Mouse (Mus musculus): ENCODE data around the gene Pik3r6.

Pik3r6 gene

DNA sequence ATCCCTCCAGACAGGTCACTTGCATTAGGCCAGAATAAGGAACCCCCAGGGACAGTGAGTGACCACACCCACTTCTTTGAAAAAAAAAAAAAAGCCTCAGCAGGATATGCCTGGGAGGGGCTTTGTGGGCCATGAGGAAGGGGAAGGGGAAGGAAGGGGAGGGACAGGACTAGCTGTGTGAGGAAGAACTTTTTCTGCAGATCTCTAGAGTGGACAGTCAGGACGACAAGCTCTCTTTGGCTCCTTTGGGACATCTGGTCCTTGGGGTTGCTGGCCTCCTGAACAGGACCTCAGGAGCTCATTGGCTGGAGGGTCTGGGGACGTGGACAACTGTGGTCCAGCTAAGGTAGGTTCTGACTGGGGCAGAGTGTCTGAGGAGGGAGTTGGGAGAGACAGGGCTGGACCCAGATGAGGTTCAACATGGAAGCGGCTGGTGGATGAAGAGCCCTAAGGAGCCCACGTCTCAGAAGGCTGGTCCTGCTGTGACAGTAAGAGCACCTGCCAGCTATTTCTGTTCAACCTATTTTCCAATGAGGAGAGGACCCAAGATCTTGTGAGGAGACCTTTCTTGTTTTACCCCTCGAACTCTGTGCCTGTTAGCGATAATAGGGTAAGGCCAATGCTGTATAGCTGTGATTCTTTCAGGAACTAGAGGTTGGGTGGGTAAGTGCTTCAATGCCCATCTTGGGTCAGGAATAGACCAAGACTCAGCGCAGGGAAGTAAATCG, at the start of gene Pik3r6:
Gene Pik3r6, plus strand, starts transcription at position 118 of the 728 bp plus-strand sequence.
- DNase-seq: no peak

- DNase-seq: no peak
Observed at GRCm38 (mm10) chr11:68453301-68453700, 49.5 kb upstream of the Pik3r6 start.

GRCm38 (mm10) chr11:68458086-68458485, 44.7 kb upstream of the Pik3r6 start:
- DNase-seq: no peak

DNA sequence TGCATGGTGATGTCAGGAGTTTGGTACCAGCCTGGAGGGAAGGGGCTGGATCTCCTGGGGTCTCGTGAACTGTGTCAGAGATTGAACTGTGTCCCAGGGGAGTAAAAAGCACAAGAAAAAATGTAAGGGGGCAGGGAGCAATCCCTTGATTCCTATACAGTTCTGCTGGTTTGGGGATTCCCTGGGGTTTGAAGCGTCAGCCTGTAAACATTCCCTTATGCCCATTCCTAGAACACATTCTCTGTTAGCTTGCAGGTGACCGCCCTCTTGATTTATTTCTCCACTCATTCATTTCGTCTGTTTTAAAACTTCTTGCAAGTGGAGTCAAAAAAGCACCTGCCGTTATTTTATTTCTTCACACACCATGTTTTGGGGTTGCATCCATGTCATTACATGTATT, 43.8 kb upstream of the Pik3r6 start:
- DNase-seq: no peak

GRCm38 (mm10) chr11:68459486-68459885, 43.3 kb upstream of the Pik3r6 start:
- DNase-seq: no peak

GRCm38 (mm10) chr11:68462716-68463115, 40.1 kb upstream of the Pik3r6 start:
- DNase-seq: peak; percentile 62 to 75

- DNase-seq: no peak
Observed at GRCm38 (mm10) chr11:68464260-68464659, 38.6 kb upstream of the Pik3r6 start.

DNA sequence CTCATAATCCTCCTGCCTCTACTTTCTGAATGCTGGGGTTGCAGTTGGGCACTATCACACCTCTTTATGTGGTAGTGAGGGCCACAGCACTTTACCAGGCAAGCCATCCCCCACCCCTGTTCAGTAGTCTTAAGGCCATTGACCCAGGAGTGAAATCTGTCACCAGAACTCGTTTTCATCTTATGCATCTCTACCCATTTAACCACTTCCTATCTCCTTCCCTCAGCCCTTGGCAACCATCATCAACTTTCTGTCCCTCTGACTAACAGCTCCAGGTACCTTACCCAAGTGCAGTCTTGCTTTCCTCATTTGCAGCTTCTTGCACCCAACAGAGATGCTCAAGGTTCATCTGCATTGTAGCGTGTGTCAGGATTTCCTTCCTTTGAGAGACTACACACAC, 37.7 kb upstream of the Pik3r6 start:
- DNase-seq: no peak

- no peak for DNase-seq
Observed at GRCm38 (mm10) chr11:68467441-68467840, 35.4 kb upstream of the Pik3r6 start.

DNA sequence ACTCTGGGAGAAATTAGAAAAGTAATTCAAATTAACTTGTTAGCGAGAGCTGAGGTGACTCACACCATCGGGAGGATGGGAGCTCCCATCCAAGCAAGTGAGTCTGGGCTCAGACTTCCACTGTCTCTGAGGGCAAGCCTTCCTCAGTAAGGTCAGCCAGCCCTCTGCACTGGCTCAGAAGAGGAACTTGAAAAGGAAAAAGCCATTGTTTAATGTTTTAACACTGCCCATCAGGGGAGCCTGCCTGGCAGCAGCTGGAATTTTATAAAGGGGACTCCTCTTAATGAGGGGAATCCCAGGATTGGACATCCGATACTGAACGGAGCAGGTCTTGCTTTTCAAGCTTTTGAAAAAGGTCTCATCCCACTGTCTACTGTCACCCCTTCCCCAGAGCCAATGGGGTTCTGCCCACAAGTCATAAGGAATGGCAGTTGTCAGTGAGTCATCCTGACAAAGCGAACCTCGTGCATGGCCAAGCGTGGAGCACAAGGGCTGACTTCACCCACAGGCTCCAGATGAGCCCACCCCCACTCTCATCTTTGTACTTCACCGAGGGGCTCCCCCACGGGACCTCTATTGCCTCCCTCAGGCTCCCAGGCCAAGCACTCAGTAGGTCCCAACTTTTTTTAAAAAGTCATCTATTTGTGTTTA, 34.7 kb upstream of the Pik3r6 start:
- no peak for DNase-seq

DNA sequence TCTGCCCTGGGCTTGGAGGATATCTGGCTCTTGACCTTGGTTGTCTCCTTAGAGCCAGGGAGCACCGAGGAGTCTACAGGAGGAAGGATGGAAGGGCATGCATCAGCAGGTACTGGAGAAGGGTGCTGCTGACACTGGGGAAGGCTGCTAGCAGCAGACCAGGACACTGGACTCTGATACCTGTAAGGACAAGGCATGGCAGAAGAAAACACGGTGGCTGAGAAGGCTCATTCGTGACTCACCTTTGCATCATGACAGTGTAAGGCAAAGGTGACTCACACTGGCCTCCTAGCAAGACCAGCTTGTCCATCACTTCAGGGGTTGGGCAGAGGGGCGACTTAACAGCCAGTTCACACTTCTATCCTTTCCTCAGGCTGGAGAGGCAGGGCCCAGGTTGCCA, 33.9 kb upstream of the Pik3r6 start:
- DNase-seq: no peak

- no peak for DNase-seq
Observed at GRCm38 (mm10) chr11:68472162-68472849, 30.5 kb upstream of the Pik3r6 start.

DNA sequence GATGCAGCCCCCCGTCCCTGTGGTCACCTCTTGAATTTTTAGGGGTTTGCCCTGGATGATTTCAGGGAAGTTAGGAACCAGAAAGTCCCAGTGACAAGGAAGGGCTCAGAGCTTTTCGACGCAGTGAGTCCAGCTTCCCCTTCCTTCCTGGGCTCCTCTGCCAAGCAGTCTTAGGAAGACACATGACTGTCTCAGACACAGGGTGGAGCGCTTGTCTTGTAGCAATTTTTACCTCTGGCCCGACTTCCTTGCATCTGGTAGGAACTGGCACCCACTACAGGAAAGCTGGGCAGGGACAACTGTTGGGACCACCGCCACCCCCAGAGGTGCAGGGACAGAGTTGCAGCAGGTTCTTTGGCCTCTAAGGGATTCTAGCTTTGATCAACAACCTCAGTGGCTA, 28.2 kb upstream of the Pik3r6 start:
- no peak for DNase-seq

- no peak for DNase-seq
Observed at GRCm38 (mm10) chr11:68475676-68476075, 27.1 kb upstream of the Pik3r6 start.

DNA sequence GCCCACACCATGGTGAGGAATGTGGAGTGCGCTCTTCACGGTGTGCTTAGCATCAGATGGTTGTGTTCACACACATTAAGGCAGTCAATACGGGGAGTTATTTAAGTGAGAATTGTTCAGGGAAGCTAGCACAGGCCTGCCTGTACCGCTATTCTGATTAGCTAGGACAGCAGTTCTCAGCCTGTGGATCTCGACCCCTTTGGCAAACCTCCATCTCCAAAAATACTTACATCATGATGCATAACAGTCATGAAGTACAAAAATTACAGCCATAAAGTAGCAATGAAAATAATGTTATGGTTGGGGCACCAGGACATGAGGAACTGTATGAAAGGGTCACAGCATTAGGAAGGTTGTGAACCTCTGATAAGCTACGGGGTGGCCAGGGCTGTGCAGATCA, 25.2 kb upstream of the Pik3r6 start:
- DNase-seq: no peak

DNA sequence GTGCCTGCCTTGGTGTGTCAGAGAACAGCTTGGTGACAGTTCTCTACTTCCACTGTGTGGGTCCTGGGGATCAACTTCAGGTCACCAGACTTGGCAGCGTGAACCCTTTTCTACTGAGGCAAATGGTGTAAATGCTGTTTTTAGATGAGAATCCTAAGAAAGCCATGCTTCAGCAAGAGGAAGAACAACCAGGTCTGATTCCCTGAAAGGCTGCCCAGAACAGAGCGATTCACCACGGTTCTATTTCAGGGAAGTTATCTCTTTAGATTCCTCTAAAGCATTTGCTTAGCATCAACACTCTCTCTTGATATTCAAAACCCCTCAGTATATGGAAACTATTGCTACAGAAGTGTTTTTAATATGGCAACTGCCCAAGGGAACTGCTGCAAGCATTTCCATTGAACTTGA, 24.2 kb upstream of the Pik3r6 start:
- DNase-seq: no peak

DNA sequence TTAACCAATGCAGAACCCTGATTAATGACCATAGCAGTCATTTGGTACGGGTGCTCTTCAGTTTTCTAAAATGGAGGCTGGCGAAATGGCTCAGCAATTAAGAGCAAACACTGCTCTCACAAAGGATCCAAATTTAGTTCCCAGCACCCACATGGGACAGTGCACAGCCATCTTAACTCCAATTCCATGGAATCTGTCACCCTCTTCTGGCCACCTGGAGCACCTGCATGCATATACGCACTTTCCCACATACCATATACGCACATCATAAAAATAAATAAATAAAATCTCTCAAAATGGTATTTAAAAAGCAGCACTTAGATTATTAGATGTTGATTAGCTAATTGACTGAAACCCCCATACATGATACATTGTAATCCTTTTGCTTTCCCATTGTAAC, 22.2 kb upstream of the Pik3r6 start:
- no peak for DNase-seq

DNA sequence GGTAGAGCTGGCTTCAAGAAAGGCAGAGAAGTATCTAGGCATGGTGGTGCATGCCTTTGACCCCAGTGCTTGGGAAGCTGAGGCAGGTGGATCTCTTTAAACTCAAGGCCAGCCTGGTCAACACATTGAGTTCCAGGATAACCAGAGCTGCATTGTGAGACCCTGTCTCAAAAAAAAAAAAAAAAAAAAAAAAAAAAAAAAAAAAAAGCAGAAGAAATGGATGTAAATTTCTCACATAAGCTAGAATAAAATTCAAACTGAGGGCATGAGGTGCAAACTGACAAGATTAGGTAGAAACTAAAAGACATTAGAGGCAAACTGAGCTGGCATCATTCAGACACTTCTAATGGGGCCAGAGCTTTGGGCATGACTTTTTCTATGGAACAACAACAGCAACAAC, 20.8 kb upstream of the Pik3r6 start:
- DNase-seq: no peak

DNA sequence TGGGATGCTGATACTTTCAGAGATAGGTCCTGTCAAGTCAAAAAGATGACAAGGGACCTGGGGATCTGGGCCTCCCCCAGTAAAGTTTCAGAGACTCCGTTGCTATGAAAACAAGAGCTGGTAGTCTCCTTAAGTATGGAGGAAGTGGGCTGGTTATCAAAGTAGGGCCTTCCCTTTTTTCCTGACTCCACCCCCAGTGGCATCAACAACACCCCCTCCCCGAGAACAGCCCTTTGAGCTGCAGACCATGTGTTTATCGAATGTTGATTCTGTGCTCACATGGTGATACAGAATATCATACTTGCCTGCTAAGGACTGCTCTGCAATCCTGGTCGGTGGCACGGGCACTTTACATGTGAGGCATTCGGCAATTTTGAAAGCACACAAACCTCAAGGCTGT, 19.6 kb upstream of the Pik3r6 start:
- DNase-seq: no peak

GRCm38 (mm10) chr11:68484431-68484830, 18.4 kb upstream of the Pik3r6 start:
- no peak for DNase-seq

- DNase-seq: no peak
Observed at GRCm38 (mm10) chr11:68485206-68485942, 17.4 kb upstream of the Pik3r6 start.

GRCm38 (mm10) chr11:68486093-68486492, 16.7 kb upstream of the Pik3r6 start:
- no peak for DNase-seq

- DNase-seq: no peak
Observed at GRCm38 (mm10) chr11:68487720-68488119, 15.1 kb upstream of the Pik3r6 start.
